Mouse (Mus musculus): ENCODE data around the gene Large2.

Gene Large2

GRCm38 (mm10) chr2:92328206-92328605 lies 46.5 kb downstream of the Large2 start:
- DNase-seq (ENCODE audit: low spot score), result no peak

- no peak for DNase-seq (ENCODE audit: low spot score)
These were observed 47.1 kb downstream of the Large2 start for GRCm38 (mm10) chr2:92327601-92328000.

GRCm38 (mm10) chr2:92326221-92326620 lies 48.4 kb downstream of the Large2 start:
- no peak for DNase-seq (ENCODE audit: low spot score)

- DNase-seq (ENCODE audit: low spot score), result no peak
These were observed 49.0 kb downstream of the Large2 start for GRCm38 (mm10) chr2:92325676-92326075.

GRCm38 (mm10) chr2:92322669-92323068 lies 52.0 kb downstream of the Large2 start:
- peak; percentile 67 for DNase-seq (ENCODE audit: low spot score)

GRCm38 (mm10) chr2:92317228-92317627 lies 57.4 kb downstream of the Large2 start:
- no peak for DNase-seq (ENCODE audit: low spot score)

GRCm38 (mm10) chr2:92316652-92317051 lies 58.0 kb downstream of the Large2 start:
- DNase-seq (ENCODE audit: low spot score), result no peak
